Mouse (Mus musculus): ENCODE measurements around the gene Arih1.
"Not testable (repeated sequence)": the region's sequence is repeated elsewhere in the genome, so short reads cannot be mapped to it uniquely, and the experiment has no call there.

GRCm38 (mm10) chr9:59360487-59360886 is 125.9 kb downstream of the Arih1 start:
- not testable (repeated sequence) for TF ChIP-seq ZNF384 (IDR thresholded peaks at IDR 0.05; ENCODE audit: low read depth, low read length); ZC3H11A (IDR thresholded peaks at IDR 0.05; ENCODE audit: borderline replicate concordance, low read depth, low read length)
